Mouse (Mus musculus) midbrain, postnatal 0 days (tissue): ENCODE data around the gene Smg6. TPM values are rescaled to one million over a fixed set of nuclear protein-coding genes. Genes with fewer than 3 reads are reported as not detected.

Experiments
- ATAC-seq: fragments of 200-750 bp; cut with Nextera tagmentation; 2 replicates; pipeline ENCODE4 v1.8.0; 2017; ENCODE audit warnings: moderate number of reproducible peaks, mild to moderate bottlenecking, moderate TSS enrichment, moderate library complexity; ENCODE audit not compliant: low FRiP score
- DNase-seq: peaks from one replicate; pipeline ENCODE4 v3.0.0-alpha.2; 2015; ENCODE audit warnings: low spot score
- H3K27ac ChIP-seq: fragments of 300-500 bp; sonication (generic); 2 replicates; pipeline ENCODE4 v1.5.1; 2014; ENCODE audit warnings: low read depth, mild to moderate bottlenecking, low read length, mixed read lengths
- H3K27me3 ChIP-seq: fragments of 300-500 bp; sonication (generic); 2 replicates; pipeline ENCODE4 v1.6.1; 2014; ENCODE audit warnings: low read length, control low read depth, mixed read lengths; ENCODE audit not compliant: insufficient read depth
- H3K36me3 ChIP-seq: fragments of 300-500 bp; sonication (generic); 2 replicates; pipeline ENCODE4 v1.6.1; 2014; ENCODE audit warnings: low read length, control low read depth, mixed read lengths; ENCODE audit not compliant: insufficient read depth
- H3K4me1 ChIP-seq: fragments of 300-500 bp; sonication (generic); 2 replicates; pipeline ENCODE4 v1.6.1; 2014; ENCODE audit warnings: mild to moderate bottlenecking, control low read depth, antibody characterized with exemption, low read length, mixed read lengths; ENCODE audit not compliant: insufficient read depth
- H3K4me2 ChIP-seq: fragments of 300-500 bp; sonication (generic); 2 replicates; pipeline ENCODE4 v1.6.1; 2014; ENCODE audit warnings: low read depth, mild to moderate bottlenecking, low read length, mixed read lengths; ENCODE audit not compliant: poor library complexity, severe bottlenecking
- H3K4me3 ChIP-seq: fragments of 300-500 bp; sonication (generic); 2 replicates; pipeline ENCODE4 v1.5.1; 2014; ENCODE audit warnings: low read depth, mild to moderate bottlenecking, low read length, moderate library complexity
- H3K9ac ChIP-seq: fragments of 300-500 bp; sonication (generic); replicated peaks from 2 replicates; pipeline ENCODE4 v1.6.1; 2014; ENCODE audit warnings: mild to moderate bottlenecking, low read length, moderate library complexity, mixed read lengths; ENCODE audit not compliant: poor library complexity, severe bottlenecking
- H3K9me3 ChIP-seq: fragments of 300-500 bp; sonication (generic); 2 replicates; pipeline ENCODE4 v1.6.1; 2016; ENCODE audit warnings: low read length, control low read depth
- CTCF ChIP-seq: IDR thresholded peaks from 2 replicates; pipeline ENCODE4 v1.5.1; 2016; ENCODE audit warnings: antibody characterized with exemption, mild to moderate bottlenecking
- WGBS: fragments of 180-500 bp; shearing (Covaris S2); extraction: QIAGEN DNeasy Blood & Tissue Kit; methylation state at CpG from one replicate; pipeline ENCODE4 v1.1.7; 2014; 5-methylcytosine and 5-hydroxymethylcytosine counted together
- polyA plus RNA-seq: library from polyadenylated mRNA; unstranded; fragments of >200 nt; fragmentation: Nextera tagmentation; extraction: Ambion mirVana; gene quantifications from 2 replicates; pipeline ENCODE4 v1.2.1, GENCODE M21; 2015
- total RNA-seq: library from RNA; depleted of rRNA; stranded (reverse); fragments of >200 nt; gene quantifications from 2 replicates; pipeline ENCODE4 v1.2.3, GENCODE M21; 2014

Smg6 gene
- total and polyA plus RNA-seq, 2 experiments from 2014 or later, result 11.9 to 27.7 TPM

DNA sequence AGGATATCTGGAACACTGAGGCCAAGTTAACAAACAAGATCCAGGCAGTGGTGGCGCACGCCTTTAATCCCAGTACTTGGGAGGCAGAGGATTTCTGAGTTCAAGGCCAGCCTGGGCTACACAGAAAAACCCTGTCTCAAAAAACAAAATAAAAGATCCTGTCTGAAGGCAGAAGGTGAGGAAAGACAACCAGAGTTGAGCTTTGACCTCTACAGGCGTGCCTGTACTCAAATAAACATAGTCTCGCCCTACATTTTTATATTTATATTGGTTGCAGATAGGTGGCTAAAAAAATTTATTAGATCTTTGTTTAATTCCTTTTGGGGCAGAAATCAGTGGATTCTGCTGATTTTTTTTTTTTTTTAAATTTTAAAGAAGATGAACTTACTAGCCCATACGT, 23.2 kb upstream of the Smg6 start:
- Histone ChIP-seq H3K9ac (no peak overlapping the region), H3K4me2 (no peak overlapping the region), H3K27me3 (no peaks in the 10 kb centered on the region), H3K27ac (no peak overlapping the region), H3K4me1 (no peaks in the 10 kb centered on the region), H3K4me3 (no peak overlapping the region), H3K9me3 (no peaks in the 10 kb centered on the region), H3K36me3 (peaks cover 69% of the 10 kb centered on the region)
- 93% methylated on average over 5 of the region's 5 CpGs for WGBS
- no peak for DNase-seq
- no peak for ATAC-seq
- TF ChIP-seq CTCF, result no peak

DNA sequence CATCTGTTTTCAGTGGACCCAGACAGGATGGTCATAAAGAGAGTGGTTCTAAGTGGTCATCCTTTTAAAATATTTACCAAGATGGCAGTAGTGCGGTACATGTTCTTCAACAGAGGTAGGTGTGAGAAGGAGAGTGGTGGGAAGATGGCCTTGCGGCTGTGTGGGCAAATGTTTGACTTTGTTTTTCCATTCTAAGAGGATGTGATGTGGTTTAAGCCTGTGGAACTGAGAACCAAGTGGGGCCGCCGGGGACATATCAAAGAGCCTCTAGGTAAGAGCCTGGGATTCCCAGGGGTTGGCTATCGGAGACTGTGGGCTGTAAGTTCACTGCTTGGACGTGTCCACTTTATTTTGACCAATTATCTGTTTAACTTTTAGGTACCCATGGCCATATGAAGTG, 17.8 kb upstream of the Smg6 start:
- Histone ChIP-seq H3K36me3 (peaks cover 64% of the 10 kb centered on the region), H3K4me2 (no peak overlapping the region), H3K27me3 (no peaks in the 10 kb centered on the region), H3K4me3 (no peak overlapping the region), H3K9me3 (no peaks in the 10 kb centered on the region), H3K4me1 (no peaks in the 10 kb centered on the region), H3K9ac (no peak overlapping the region), H3K27ac (no peak overlapping the region)
- no peak for TF ChIP-seq CTCF
- no peak for DNase-seq
- ATAC-seq, result no peak
- WGBS, result 96% methylated on average over 6 of the region's 6 CpGs

DNA sequence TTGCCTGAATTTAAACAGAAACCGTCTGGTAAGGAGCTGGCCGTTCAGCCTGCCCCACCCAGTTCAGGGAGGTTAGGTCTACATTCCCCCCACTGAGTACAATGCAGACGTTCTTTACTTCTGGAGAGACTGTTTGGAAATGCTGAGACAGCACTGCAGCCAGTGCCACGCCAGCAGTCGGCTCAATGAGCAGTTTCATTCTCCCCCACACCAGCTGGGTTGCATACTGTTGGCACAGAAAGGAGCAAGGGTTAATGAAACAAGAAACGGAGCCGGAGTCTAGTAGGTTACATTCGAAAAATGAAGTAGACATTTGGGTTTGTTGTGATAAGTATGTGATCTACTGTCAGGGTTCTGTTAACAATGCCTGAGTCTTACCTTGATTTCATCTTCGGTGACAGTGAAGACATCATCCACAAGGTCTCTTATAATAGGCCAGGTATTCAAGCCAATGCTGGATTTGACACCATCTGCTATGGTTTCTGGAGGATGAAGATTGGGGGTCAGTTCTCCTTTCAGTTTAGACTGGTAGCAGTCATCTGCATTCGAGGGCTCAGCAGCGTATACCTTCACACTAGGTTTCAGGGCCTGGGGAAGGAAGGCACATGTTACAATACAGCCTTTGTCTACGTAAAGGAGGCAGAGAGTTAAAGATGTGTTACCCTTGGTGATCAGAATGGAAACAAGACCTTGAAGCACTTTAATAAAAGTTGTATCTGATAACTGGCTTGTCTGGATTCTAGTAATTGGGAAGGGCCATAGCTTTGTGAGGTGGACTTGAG, 16.8 kb upstream of the Smg6 start:
- WGBS, result 91% methylated on average over 12 of the region's 12 CpGs
- no peaks in the 10 kb centered on the region for H3K4me1 ChIP-seq
- no peak overlapping the region for H3K4me3 ChIP-seq
- ATAC-seq, result no peak
- H3K4me2 ChIP-seq, result no peak overlapping the region
- no peak for TF ChIP-seq CTCF
- no peaks in the 10 kb centered on the region for H3K27me3 ChIP-seq
- no peak overlapping the region for H3K27ac ChIP-seq
- no peaks in the 10 kb centered on the region for H3K9me3 ChIP-seq
- H3K36me3 ChIP-seq, result peaks cover 54% of the 10 kb centered on the region
- no peak overlapping the region for H3K9ac ChIP-seq
- DNase-seq, result no peak

DNA sequence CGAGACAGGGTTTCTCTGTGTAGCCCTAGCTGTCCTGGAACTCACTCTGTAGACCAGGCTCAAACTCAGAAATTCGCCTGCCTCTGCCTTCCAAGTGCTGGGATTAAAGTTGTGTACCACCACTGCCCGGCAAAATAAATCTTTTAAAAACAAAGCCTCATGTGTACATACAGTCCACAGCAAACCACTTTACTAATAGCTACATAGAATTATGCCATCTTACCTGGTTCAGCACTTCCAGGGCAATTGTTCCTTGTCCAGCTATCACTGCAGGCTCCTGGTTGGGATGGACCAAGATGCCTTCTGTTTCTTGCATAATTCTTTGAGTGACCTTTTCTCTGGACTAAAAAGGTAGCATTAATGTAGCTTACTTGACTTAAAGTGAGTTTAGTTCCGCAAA, 15.6 kb upstream of the Smg6 start:
- Histone ChIP-seq H3K4me3 (no peak overlapping the region), H3K4me2 (no peak overlapping the region), H3K27me3 (no peaks in the 10 kb centered on the region), H3K9ac (no peak overlapping the region), H3K4me1 (no peaks in the 10 kb centered on the region), H3K9me3 (no peaks in the 10 kb centered on the region), H3K36me3 (peaks cover 43% of the 10 kb centered on the region), H3K27ac (no peak overlapping the region)
- TF ChIP-seq CTCF, result no peak
- no peak for DNase-seq
- 94% methylated on average over 4 of the region's 4 CpGs for WGBS
- no peak for ATAC-seq

DNA sequence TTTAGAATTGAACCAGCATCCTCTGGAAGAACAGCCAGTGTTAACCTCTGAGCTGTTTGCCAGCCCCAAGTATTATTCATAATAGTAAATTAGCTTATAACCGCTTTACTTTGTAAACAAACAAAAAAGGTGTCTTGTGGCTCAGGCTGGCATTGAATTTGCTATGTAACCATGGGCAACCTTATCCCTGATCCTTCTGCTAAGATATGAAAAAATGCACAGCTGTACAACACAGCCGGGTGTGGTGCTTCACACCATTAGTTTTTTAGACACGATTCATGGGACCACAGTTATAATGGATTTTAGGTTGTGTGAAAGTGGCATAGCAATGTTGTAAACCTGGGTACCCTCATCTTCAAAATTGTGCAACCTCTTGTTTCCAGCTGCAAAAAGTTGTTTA, 13.1 kb upstream of the Smg6 start:
- ATAC-seq (no peak), DNase-seq (no peak)
- whole genome bisulfite sequencing, result 85% methylated on average over 3 of the region's 3 CpGs

DNA sequence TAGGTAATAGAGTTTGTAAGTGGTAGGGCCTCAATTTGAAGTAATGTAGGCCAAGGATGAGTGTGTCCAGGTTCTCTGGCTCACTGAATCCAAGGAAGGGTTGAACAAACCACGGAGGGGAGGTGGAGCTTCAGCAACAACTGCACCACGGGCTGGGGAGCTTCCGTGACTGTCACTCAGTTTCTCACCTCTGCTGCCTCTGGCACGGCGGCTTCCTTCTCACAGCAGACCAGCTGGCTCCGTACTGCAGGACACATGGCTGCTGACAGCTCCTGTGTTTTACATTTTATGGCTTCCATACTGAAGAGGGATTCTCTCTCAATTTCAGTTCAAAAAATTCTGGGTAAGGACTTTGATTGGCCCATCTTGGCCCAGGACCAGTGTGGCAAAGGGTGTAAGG, 6.4 kb upstream of the Smg6 start:
- Histone ChIP-seq H3K9me3 (no peaks in the 10 kb centered on the region), H3K9ac (no peak overlapping the region), H3K4me1 (no peaks in the 10 kb centered on the region), H3K4me3 (no peak overlapping the region), H3K27ac (no peak overlapping the region), H3K36me3 (peaks cover 9% of the 10 kb centered on the region; the same call in 1 of the 2 replicates), H3K4me2 (no peak overlapping the region), H3K27me3 (no peaks in the 10 kb centered on the region)
- 93% methylated on average over 6 of the region's 6 CpGs for WGBS
- no peak for DNase-seq
- no peak for ATAC-seq
- TF ChIP-seq CTCF, result no peak

More for the DNA sequence above, 13.1 kb upstream of the Smg6 start:
- Histone ChIP-seq H3K4me2 (no peak overlapping the region), H3K9me3 (no peaks in the 10 kb centered on the region), H3K27ac (no peak overlapping the region), H3K4me3 (no peak overlapping the region), H3K9ac (no peak overlapping the region), H3K36me3 (peaks cover 19% of the 10 kb centered on the region), H3K27me3 (no peaks in the 10 kb centered on the region), H3K4me1 (no peaks in the 10 kb centered on the region)
- TF ChIP-seq CTCF, result no peak
